Mouse (Mus musculus): ENCODE data around the gene Rgl1.

The Rgl1 gene

GRCm38 (mm10) chr1:152614743-152615380, 151.3 kb downstream of the Rgl1 start:
- DNase-seq (ENCODE audit: low spot score), result no peak

GRCm38 (mm10) chr1:152613158-152613857, 152.8 kb downstream of the Rgl1 start:
- DNase-seq (ENCODE audit: low spot score), result no peak

GRCm38 (mm10) chr1:152612535-152613157, 153.5 kb downstream of the Rgl1 start:
- DNase-seq (ENCODE audit: low spot score), result no peak

- no peak for DNase-seq (ENCODE audit: low spot score)
Observed at GRCm38 (mm10) chr1:152609547-152609946, 156.6 kb downstream of the Rgl1 start.

GRCm38 (mm10) chr1:152609006-152609405, 157.1 kb downstream of the Rgl1 start:
- no peak for DNase-seq (ENCODE audit: low spot score)

- DNase-seq (ENCODE audit: low spot score), result no peak
Observed at GRCm38 (mm10) chr1:152607765-152608164, 158.4 kb downstream of the Rgl1 start.

GRCm38 (mm10) chr1:152606727-152607126, 159.4 kb downstream of the Rgl1 start:
- DNase-seq (ENCODE audit: low spot score), result no peak

GRCm38 (mm10) chr1:152605895-152606625, 160.1 kb downstream of the Rgl1 start:
- DNase-seq (ENCODE audit: low spot score), result no peak

DNA sequence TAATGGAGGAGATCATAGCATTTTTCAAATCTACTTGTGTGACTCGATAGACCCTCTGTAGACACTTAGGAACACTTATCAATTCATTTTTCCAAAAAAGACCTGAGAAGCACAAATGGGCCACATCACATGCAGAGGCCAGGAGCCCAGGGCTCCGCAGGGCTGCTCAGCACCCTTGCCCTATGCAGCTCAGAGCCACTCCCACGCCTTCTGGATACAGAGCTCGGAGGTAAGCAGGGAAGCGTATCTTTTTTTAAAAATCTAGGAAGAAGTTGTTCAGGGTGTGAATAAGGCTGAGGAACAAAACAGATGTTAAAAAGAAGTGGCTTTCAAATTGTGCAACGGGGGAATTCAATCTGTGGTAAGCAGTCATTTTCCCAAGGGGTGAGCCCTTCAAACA, 162.0 kb downstream of the Rgl1 start:
- DNase-seq (ENCODE audit: low spot score), result no peak

- DNase-seq (ENCODE audit: low spot score), result no peak
Observed at GRCm38 (mm10) chr1:152603628-152604027, 162.5 kb downstream of the Rgl1 start.

DNA sequence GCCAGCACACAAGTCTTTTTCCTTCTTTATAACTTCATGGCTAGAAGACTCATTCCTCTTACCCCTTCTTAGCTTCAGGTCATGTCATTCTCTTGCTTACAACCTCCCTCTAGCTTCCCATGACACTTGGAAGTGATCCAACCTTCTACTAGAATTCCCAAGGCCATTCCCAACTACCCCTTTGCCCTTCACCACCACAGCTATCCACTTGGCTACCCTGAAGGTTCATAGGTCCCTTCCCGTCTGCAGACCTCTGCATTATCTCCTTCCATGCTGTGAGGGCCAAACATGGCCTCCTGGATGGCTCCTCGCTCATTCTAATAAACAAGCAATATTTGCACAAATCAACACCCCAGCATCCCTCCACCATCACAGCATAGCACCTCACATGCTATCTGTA, 165.7 kb downstream of the Rgl1 start:
- DNase-seq (ENCODE audit: low spot score), result no peak

DNA sequence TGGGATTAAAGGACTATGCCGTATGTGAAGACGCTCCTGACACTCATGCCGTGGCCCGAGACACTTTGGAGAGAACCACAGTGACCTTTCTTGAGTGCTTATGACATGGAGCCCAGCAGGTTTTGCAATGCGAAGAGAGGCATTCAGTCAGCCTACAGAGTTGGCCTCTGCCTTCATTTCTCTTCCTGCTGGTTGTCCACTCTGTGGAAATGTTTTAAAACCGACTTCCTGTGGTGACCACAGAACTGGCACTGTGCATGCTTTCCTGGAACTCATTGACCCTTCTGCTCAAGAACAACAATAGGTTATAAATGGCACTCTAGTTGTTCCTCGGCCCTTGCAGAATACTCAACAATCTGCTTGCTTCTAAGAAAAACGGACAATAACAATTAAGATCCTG, 166.8 kb downstream of the Rgl1 start:
- no peak for DNase-seq (ENCODE audit: low spot score)

DNA sequence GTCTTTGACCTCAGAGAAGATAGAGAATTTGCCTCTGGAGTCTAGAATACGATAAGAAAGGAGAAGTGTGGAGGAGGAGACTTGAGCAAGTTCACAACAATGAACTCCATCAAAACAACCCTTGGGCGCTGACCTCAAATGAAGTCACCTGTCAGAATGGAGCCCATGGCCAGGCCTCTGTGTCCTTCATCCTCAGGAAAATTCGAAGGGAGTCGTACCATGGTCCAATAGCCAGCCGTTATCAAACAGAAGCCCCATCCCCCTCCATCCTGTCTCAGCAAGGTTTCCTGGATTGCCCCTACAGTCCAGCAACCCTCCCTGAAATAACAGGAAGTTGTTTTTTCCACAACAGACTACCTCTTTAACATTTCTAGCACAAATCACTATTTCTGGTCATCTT, 171.5 kb downstream of the Rgl1 start:
- no peak for DNase-seq (ENCODE audit: low spot score)

GRCm38 (mm10) chr1:152593831-152594549, 172.2 kb downstream of the Rgl1 start:
- no peak for DNase-seq (ENCODE audit: low spot score)

DNA sequence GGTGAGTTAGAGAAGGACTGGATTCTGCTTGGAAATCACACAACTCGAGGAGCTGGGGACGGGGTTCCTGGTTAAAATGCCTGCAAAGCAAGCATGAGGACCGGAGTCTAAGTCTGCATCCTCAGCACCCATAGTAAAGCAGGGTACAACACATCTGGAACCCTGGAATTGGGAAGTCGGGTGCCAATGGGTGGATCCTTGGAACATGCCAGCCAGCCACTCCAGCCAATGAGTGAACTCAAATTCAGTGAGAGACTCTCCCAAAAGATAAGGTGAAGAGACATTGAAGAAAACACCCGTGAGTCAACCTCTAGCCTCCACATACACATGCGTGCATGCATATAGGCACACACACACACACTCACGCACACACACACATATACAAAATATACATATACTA, 172.8 kb downstream of the Rgl1 start:
- no peak for DNase-seq (ENCODE audit: low spot score)

DNA sequence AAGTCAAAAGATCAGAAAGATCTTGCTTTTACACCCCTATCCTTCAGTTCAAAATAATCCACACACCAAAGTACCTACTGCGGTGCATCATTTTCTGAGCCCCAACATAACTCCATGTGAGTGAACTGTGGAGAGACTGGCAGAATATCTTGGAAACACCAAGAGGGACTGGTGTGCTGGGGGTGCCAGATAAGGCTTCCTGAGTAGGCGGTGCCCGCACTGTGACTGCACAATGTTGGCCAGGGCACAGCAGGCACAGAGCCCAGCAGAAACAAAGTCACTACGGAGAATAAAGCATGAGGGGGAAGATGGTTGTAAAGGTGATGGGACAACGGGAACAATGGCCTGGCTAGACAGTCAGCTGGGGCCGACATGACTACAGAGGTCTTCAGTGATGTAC, 173.5 kb downstream of the Rgl1 start:
- no peak for DNase-seq (ENCODE audit: low spot score)

DNA sequence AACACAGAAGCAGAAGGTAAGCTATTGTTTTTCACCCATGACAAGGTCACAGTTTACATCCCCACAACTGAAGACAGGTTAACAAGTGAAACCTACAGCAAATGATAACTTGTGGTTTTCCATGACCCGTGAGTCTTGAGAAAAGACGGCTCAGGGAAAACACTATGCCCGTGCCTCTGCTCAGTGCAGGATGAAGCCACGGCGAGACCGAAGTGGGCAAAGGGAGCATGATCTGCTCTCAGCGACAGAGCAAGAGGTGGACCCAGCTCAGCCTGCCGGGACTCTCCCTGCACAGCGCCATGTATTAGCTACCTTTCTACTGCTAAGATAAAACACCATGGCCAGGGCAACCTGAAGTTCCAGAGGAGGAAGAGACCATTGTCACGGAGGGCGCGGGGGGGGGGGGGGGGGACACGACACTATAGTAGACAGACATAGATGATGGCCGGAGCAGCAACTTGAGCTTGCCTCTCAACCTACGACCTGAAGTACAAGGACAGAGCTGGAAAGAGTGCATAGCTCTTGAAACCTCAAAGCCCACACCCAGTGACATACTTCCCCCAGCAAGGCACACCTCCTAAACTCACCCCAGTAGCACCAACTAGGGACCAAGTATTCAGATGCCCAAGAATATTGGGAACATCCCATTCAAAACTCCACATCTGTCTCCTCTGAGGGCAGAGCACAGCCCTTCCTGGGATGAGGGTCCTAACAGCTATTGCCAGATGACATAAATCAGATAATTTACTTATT, 174.2 kb downstream of the Rgl1 start:
- DNase-seq (ENCODE audit: low spot score), result no peak

- DNase-seq (ENCODE audit: low spot score), result no peak
Observed at GRCm38 (mm10) chr1:152590321-152590720, 175.8 kb downstream of the Rgl1 start.

DNA sequence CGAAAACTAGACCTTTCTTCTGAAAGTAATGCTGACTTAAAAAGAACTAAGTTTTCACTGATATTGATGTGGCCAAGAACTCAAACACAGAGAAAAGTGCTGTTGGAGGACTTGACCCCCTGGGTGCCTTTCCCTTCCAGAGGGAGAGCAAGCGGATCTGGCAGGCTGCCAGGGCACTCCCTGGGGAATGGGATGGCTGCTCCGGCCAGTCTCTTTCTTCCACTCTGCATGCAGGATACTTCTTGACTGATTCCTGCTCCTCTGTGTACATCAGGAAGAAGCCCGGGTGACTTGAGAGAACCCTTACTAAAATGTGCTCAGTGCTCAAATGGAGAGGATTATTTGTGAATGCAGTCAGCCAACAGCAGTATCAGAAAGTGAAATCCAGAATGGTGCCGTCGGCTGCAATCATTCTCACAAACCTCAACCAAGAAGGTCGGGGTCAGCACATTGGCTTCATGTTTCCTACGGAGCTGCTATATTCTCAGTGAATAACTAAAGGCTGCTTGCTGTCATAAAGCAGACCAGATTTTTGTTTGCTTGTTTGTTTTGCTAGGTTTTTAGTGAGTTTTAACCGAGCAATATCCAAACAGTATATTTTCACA, 176.7 kb downstream of the Rgl1 start:
- no peak for DNase-seq (ENCODE audit: low spot score)

DNA sequence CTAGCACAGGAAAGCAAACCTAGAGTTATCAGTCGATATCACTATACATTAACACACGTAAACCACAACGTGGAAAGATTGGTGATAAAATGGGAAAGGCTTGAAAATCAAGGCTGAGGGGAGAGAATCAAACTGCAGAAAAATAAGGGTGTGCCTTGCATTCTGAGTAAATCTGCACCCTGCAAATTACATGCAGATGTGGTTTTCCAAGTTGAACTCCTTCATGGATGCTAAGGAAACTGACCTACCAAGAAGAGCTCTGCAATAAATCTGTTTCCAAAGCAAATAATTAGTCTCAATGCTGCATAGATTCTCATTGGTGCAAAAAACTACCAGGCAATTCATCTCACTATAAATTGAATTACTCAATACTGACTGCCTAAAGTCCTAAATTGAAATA, 178.7 kb downstream of the Rgl1 start:
- DNase-seq (ENCODE audit: low spot score), result no peak

DNA sequence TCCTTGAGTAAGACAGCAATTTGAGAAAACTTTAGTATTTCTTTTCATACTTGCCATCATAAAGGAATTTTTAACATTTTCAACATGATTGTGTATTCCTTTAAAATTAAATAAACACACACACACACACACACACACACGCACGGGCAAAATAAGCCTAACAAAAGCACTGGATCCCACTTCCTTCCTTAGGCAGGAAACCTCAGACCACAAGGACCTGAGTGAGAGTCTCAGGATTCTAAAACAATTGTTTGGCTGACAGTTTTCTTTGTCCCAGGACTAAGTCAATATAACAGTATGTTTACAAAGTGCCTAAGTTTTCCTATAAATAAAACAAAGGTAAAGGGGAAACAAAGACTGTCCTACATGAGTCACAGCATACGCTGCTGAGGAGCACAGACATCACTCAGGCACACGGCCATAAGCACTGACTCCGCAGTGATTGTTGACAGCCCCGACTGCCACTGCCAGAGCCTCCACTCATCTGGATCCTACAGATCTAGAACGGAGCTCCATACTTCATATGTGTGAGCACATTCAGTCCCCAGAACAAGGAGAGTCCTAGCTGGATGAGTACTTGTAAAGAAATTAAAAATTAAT, 180.7 kb downstream of the Rgl1 start:
- DNase-seq (ENCODE audit: low spot score), result no peak
